Mouse (Mus musculus) cerebellum, adult (tissue): ENCODE measurements at regions not wholly inside any gene's neighbourhood (a gene's known extent, or its start where the extent isn't known, plus 50 kb on each side); places are given as distances from the start of the nearest gene placed in this dataset.

Experiments
- ATAC-seq: cut with Nextera tagmentation; 2 replicates; pipeline ENCODE4 v1.9.2; 2017; ENCODE audit warnings: mild to moderate bottlenecking, moderate library complexity, mixed read lengths; ENCODE audit not compliant: insufficient number of reproducible peaks, low FRiP score, low TSS enrichment

DNA sequence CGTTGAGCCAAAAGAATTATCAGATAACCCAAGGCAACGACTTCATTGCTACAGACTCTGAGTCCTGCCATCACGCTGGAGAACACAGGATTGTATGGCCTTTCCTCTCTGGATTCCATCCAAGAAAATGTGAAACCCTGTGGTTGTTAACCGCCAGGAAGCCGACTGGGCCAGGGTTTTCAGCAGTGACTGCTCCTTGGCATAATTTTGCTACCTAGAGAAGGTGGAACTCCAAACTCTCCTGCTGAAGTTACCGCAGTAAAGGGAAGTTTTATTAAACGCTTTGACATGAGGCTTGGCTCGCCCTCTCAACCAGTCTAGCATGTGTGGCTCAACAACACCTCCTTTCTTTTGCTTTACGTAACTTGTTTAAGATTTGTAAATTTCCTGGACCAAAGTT, 116.9 kb downstream of the Wif1 start:
- ATAC-seq: no peak

GRCm38 (mm10) chr10:121153625-121154024, 119.9 kb downstream of the Wif1 start:
- ATAC-seq: no peak

- no peak for ATAC-seq
Observed at GRCm38 (mm10) chr10:121160499-121160898, 126.7 kb downstream of the Wif1 start.

- no peak for ATAC-seq
Observed at GRCm38 (mm10) chr10:121161201-121161600, 127.4 kb downstream of the Wif1 start.

DNA sequence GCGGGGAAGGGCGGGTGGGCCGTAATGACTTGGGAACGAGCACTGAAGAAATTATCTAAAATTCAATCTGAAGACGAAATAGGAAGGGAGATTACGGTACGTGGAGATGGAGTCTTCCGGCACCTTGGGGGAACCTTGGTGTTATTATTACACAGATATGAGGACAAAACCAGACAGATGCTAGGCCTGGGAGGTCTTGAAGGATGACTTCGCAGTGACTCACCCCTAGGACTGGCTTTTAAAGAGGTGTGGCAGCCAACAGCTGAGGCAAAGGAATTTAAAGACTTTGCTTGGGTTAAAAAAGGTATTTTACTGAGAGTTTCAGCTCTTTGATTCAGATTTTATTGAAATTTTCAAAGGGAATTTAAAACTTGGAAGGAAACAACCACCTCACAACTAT, 140.3 kb downstream of the Wif1 start:
- no peak for ATAC-seq

DNA sequence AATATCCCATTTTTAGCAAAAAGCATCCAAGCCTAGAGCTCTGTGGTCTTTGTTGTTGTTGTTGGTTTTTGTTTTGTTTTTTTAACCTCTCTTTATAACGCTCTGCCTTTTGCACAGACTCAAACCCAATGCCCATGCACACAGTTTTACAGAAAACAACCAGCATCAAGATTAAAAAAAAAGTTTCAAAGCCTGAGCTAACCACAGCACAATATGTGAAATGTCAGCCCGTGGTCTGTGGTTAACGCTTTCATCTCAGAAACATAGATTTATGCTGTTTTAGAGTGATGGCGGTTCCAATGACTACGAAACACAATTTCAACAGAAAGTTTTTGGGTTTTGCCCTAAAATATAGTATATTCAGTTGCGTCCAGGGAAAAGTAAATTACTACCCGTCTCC, 155.4 kb downstream of the Wif1 start:
- ATAC-seq: no peak

GRCm38 (mm10) chr10:121199236-121199635, 151.8 kb downstream of the Tbc1d30 start:
- no peak for ATAC-seq

DNA sequence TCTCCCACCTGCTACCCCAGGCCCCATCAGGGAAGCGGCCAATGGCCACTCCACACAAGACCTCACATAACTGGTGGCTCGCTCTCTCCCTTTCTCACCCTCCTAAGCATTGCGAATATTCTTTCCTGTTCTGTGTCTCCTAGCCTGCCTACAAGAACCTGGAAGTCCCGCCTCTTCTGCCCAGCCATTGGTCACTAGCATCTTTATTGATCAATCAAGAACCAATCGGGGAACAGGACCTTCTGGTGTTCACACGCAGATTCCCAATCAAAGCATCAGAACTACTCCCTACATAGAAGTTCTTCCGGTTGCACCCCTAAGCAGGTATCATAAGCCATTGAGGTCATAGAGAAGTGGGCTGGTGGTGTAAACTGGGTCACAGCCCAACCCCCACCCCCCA, 148.5 kb downstream of the Tbc1d30 start:
- ATAC-seq: no peak

DNA sequence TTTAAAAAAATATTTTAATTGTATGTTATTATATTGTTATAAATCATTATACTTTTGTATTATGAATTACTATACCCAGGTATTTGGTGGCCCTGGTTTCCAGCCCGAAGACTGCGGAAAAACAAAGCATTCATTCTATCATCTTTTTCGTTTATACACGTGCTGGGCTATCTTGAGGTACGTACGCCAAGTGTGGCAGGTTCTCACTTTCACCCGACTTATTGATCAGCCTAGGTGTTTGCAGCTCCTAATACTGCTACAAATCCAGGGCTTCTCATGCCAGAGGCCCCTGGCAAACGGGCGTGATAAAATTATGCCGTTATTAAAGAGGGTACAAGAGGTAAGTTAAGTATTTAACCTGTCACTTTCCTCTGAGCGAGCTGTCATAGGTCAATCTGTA, 145.5 kb downstream of the Tbc1d30 start:
- no peak for ATAC-seq

DNA sequence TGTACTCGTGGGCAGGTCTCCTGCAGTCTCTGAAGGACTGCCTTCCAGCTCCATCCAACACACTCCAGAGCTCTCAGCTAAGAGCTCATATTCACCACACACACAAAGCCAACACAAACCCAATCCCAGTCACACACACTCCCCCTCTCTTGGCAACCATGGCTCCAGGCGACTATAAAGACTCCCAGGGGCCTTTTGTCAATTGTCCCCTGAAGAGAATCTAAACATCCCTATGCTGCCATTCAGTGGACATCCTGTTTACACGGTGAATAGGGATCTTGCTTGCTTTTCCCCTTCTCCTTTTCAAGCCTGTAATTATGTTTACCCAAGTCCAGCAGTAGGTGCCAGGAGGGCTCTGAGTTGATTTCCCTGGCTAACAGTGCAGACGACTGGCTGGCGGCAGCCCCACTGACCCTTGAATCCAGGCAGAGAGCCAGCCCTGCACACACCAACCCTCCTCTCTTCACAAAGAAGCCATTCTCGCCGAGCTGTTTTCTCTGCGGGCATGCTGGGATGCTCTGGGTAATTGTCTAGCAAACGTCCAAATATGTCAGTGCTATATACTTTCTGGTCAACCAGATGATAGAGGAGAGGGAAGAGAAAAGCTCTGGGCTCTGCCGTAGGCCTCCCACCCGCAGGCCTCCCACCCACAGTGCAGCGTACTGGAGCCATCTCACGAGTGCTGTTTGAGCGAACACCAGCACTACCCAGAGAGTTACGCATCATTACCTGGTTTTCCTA, 144.9 kb downstream of the Tbc1d30 start:
- ATAC-seq: peak; percentile 49

- no peak for ATAC-seq
Observed at GRCm38 (mm10) chr10:121206743-121207039, 144.4 kb downstream of the Tbc1d30 start.
